20 mouse cellular contexts compared by ENCODE assay signal in genomic region chr5:108362330-108362729, GRCm38 (mm10). TPM values are rescaled to one million over a fixed set of nuclear protein-coding genes. Genes with fewer than 3 reads are reported as not detected.
DNase-seq lines count a peak whose midpoint lies in the region; ATAC-seq and TF ChIP-seq lines count a peak whose summit lies in the region.
"Had no signal": no experiment of that assay in that cellular context is flagged by ENCODE, and none has a peak within 500 bp of the region (broad histone marks: within the 10 kb centered on the region; RNA-seq: fewer than 3 reads in every experiment).

No protein-coding gene starts in this region.

- no peak for DNase-seq in left cerebral cortex, adult 2 months (ENCODE audit: extremely low spot score in 1 of 2, low spot score in 2 of 2)
- no peak for DNase-seq in left cerebral cortex, adult 11 months (ENCODE audit: low spot score)
- peak; percentile 35 for DNase-seq in 3T3-L1 (ENCODE audit: low read depth, low spot score)
- DNase-seq in 416B (ENCODE audit: low read depth) = peak; percentile 70
- no peak for DNase-seq in adrenal gland, adult 18-20 months (ENCODE audit: low spot score in 2 of 2)
- no peak for DNase-seq in adrenal gland, adult 8-10 months
- DNase-seq: adrenal gland, adult 2 months; cerebellum, adult 11 months; cerebellum, postnatal 25 days; gastrocnemius, postnatal 10 days; kidney, adult 11 months; kidney, postnatal 25 days; lung, postnatal 10 days; thymus, postnatal 14 days had no signal

- peak; percentile 67 for ATAC-seq in common myeloid progenitor, adult 5-6 weeks (replicated peaks; ENCODE audit: low read depth, poor library complexity, severe bottlenecking)

- H3K27ac ChIP-seq in left cerebral cortex, adult 2 months = no peak overlapping the region
- H3K27ac ChIP-seq: embryonic facial prominence, embryonic 13.5 days; hindbrain, embryonic 12.5 days; limb, embryonic 15.5 days; neural tube, embryonic 13.5 days had no signal

- TF ChIP-seq CTCF in left cerebral cortex, adult 2 months (IDR thresholded peaks at IDR 0.05) = peak; percentile 26

- intact Hi-C loops in left cerebral cortex, adult 2 months (cut with DNase I) = no loop called here

- H3K4me3 ChIP-seq in left cerebral cortex, adult 2 months = no peak overlapping the region
- H3K4me3 ChIP-seq: embryonic facial prominence, embryonic 13.5 days; hindbrain, embryonic 12.5 days; limb, embryonic 15.5 days; megakaryocyte, embryonic 14.5 days; neural tube, embryonic 13.5 days had no signal

RNA-seq across cellular contexts. Expression of gene Gm42517, which starts 5.4 kb away (rescaled TPM):
- total RNA-seq in left cerebral cortex, adult 2 months (2021) = 10 to 100 TPM; 59.8 to 70.1 TPM
- 0.14 TPM in 1 of 2 replicates, not detected in the other for total RNA-seq in common myeloid progenitor, adult 5-6 weeks (2017)
- 1 to 10 TPM; 2.5 to 2.6 TPM for total RNA-seq in adrenal gland, adult 18-20 months (2021)
- total RNA-seq in adrenal gland, adult 8-10 months (2022) = 1 to 10 TPM; 2.5 to 4.6 (median 3.9) TPM

RNA-seq across cellular contexts. Expression of gene Pde6b, which starts 25.9 kb away (rescaled TPM):
- under 1 TPM; 0.28 to 0.48 TPM for total RNA-seq in left cerebral cortex, adult 2 months (2021)
- total RNA-seq in common myeloid progenitor, adult 5-6 weeks (2017) = not detected in 2 replicates
- not detected for total RNA-seq in adrenal gland, adult 18-20 months (2021)
- not detected for total RNA-seq in adrenal gland, adult 8-10 months (2022)
- total RNA-seq: adrenal gland, adult 2 months; gastrocnemius, postnatal 10 days had no signal

RNA-seq across cellular contexts. Expression of gene Pigg, which starts 49.9 kb away (rescaled TPM):
- 10 to 100 TPM; 13.1 to 14.1 TPM for total RNA-seq in left cerebral cortex, adult 2 months (2021)
- 6.7 and 8.8 TPM in 2 replicates for total RNA-seq in common myeloid progenitor, adult 5-6 weeks (2017)
- 10 to 100 TPM; 11.4 to 14.6 TPM for total RNA-seq in adrenal gland, adult 18-20 months (2021)
- 10 to 100 TPM; 13.5 to 18.2 (median 15.5) TPM for total RNA-seq in adrenal gland, adult 8-10 months (2022)

Comparison
In these comparisons a context has a peak if more than half of its experiments do, and no peak if none do; other contexts are left out.
1. DNase-seq: peak in 3T3-L1 (single experiment) and 416B (single experiment); none in left cerebral cortex, adult 2 months (0 of 2), left cerebral cortex, adult 11 months (single experiment), adrenal gland, adult 18-20 months (0 of 2) and adrenal gland, adult 8-10 months (single experiment).
2. RNA of gene Gm42517, which starts 5.4 kb away (total RNA-seq): 59.8 to 70.1 TPM in left cerebral cortex, adult 2 months; 2.5 to 4.6 TPM in adrenal gland, adult 8-10 months, 2.5 to 2.6 TPM in adrenal gland, adult 18-20 months and 0.14 TPM in common myeloid progenitor, adult 5-6 weeks; every median in the first group is over 10 times any median in the second.